Mouse (Mus musculus) embryonic fibroblast, embryonic 13.5 days (primary cell): ENCODE measurements around the gene Dzip1l.

Experiments
- CTCF ChIP-seq: IDR thresholded peaks from 2 replicates; pipeline ENCODE4 v1.5.1; 2011; ENCODE audit warnings: mild to moderate bottlenecking, control low read depth, low read length, moderate library complexity, borderline replicate concordance; ENCODE audit not compliant: insufficient read depth
- POLR2A ChIP-seq: IDR thresholded peaks from 2 replicates; pipeline ENCODE4 v1.6.1; 2011; ENCODE audit warnings: low read depth, mild to moderate bottlenecking, control low read depth, low read length, moderate library complexity

GRCm38 (mm10) chr9:99701187-99701586 lies 71.9 kb downstream of the Dzip1l start:
- no peak for TF ChIP-seq CTCF
- no peak for TF ChIP-seq POLR2A
